Mouse (Mus musculus) forebrain, embryonic 13.5 days (tissue): Measurements from ENCODE around the gene Acss3. TPM values are rescaled to one million over a fixed set of nuclear protein-coding genes. Genes with fewer than 3 reads are reported as not detected.

Source experiments
- ATAC-seq: fragments of 200-750 bp; cut with Nextera tagmentation; 2 replicates; pipeline ENCODE4 v1.8.0; 2017
- H3K27ac ChIP-seq: fragments of 300-500 bp; sonication (generic); 2 replicates; pipeline ENCODE4 v1.5.1; 2015; ENCODE audit warnings: inconsistent platforms, mild to moderate bottlenecking, moderate library complexity
- H3K27me3 ChIP-seq: fragments of 300-500 bp; sonication (generic); 2 replicates; pipeline ENCODE4 v1.6.1; 2015; ENCODE audit warnings: mild to moderate bottlenecking, inconsistent platforms
- H3K36me3 ChIP-seq: fragments of 300-500 bp; sonication (generic); 2 replicates; pipeline ENCODE4 v1.6.1; 2015; ENCODE audit warnings: mild to moderate bottlenecking, inconsistent platforms; ENCODE audit not compliant: poor library complexity, severe bottlenecking
- H3K4me1 ChIP-seq: fragments of 300-500 bp; sonication (generic); 2 replicates; pipeline ENCODE4 v1.6.1; 2015; ENCODE audit warnings: inconsistent platforms
- H3K4me2 ChIP-seq: fragments of 300-500 bp; sonication (generic); 2 replicates; pipeline ENCODE4 v1.6.1; 2015; ENCODE audit warnings: inconsistent platforms, mild to moderate bottlenecking, moderate library complexity
- H3K4me3 ChIP-seq: fragments of 300-500 bp; sonication (generic); 2 replicates; pipeline ENCODE4 v1.5.1; 2015; ENCODE audit warnings: mild to moderate bottlenecking, inconsistent platforms
- H3K9ac ChIP-seq: fragments of 300-500 bp; sonication (generic); 2 replicates; pipeline ENCODE4 v1.6.1; 2015; ENCODE audit warnings: mild to moderate bottlenecking, inconsistent platforms
- H3K9me3 ChIP-seq: fragments of 300-500 bp; sonication (generic); replicated peaks from 2 replicates; pipeline ENCODE4 v1.6.1; 2016; ENCODE audit warnings: inconsistent platforms
- WGBS: fragments of 180-500 bp; shearing (Covaris S2); methylation state at CpG from one replicate; pipeline ENCODE4 v1.1.7; 2015; 5-methylcytosine and 5-hydroxymethylcytosine counted together
- polyA plus RNA-seq: library from polyadenylated mRNA; unstranded; fragments of >200 nt; fragmentation: Nextera tagmentation; extraction: Ambion mirVana; gene quantifications from 2 replicates; pipeline ENCODE4 v1.2.1, GENCODE M21; 2015

Acss3 gene
- polyA plus RNA-seq, 1 experiment from 2014 or later = 0.58 TPM

- WGBS = 48% methylated on average over 1 of the region's 2 CpGs
- H3K4me2 ChIP-seq = no peak overlapping the region
- no peak overlapping the region for H3K4me3 ChIP-seq
- no peak overlapping the region for H3K27ac ChIP-seq
- no peaks in the 10 kb centered on the region for H3K4me1 ChIP-seq
- no peak overlapping the region for H3K9ac ChIP-seq
- H3K27me3 ChIP-seq = no peaks in the 10 kb centered on the region
- H3K36me3 ChIP-seq = no peaks in the 10 kb centered on the region; the same call in 1 of the 2 replicates
- no peaks in the 10 kb centered on the region for H3K9me3 ChIP-seq
- ATAC-seq = peak; percentile 51; the same call in 1 of the 2 replicates
Measured at GRCm38 (mm10) chr10:106913032-106913431, 210.4 kb downstream of the Acss3 start.

- Histone ChIP-seq H3K27me3 (no peaks in the 10 kb centered on the region), H3K9me3 (no peaks in the 10 kb centered on the region), H3K9ac (no peak overlapping the region), H3K4me2 (no peak overlapping the region), H3K27ac (no peak overlapping the region; the same call in 1 of the 2 replicates), H3K4me3 (no peak overlapping the region), H3K36me3 (no peaks in the 10 kb centered on the region; the same call in 1 of the 2 replicates), H3K4me1 (no peaks in the 10 kb centered on the region)
- WGBS = 26% methylated on average over 3 of the region's 3 CpGs
- ATAC-seq = peak; percentile 69; the same call in 1 of the 2 replicates
Measured at GRCm38 (mm10) chr10:106910108-106910507, 213.4 kb downstream of the Acss3 start.

GRCm38 (mm10) chr10:106896351-106896750 lies 227.1 kb downstream of the Acss3 start:
- no peak for ATAC-seq
- Histone ChIP-seq H3K4me2 (no peak overlapping the region), H3K4me3 (no peak overlapping the region), H3K4me1 (no peaks in the 10 kb centered on the region), H3K27ac (no peak overlapping the region), H3K9ac (no peak overlapping the region), H3K36me3 (no peaks in the 10 kb centered on the region), H3K27me3 (no peaks in the 10 kb centered on the region), H3K9me3 (no peaks in the 10 kb centered on the region)
- 43% methylated on average over 13 of the region's 13 CpGs for WGBS

Other genes starting within 250 kb of the Acss3 start
- gene Lin7a, start 148.0 kb upstream of the Acss3 start, polyA plus RNA-seq = 9.5 and 12.8 TPM in 2 replicates